Mouse (Mus musculus) heart, embryonic 15.5 days (tissue): ENCODE results near the gene Cars2. TPM values are rescaled to one million over a fixed set of nuclear protein-coding genes. Genes with fewer than 3 reads are reported as not detected.
"Not testable (repeated sequence)": the region's sequence is repeated elsewhere in the genome, so short reads cannot be mapped to it uniquely, and the experiment has no call there.

Experiments
- ATAC-seq: fragments of 200-750 bp; cut with Nextera tagmentation; replicated peaks from 2 replicates; pipeline ENCODE4 v1.8.0; 2017; ENCODE audit warnings: low read depth, moderate TSS enrichment; ENCODE audit not compliant: insufficient number of reproducible peaks, insufficient read depth, low FRiP score
- H3K27ac ChIP-seq: fragments of 300-500 bp; sonication (generic); 2 replicates; pipeline ENCODE4 v1.5.1; 2015; ENCODE audit warnings: mild to moderate bottlenecking, inconsistent platforms
- H3K27me3 ChIP-seq: fragments of 300-500 bp; sonication (generic); 2 replicates; pipeline ENCODE4 v1.6.1; 2015; ENCODE audit warnings: inconsistent platforms
- H3K36me3 ChIP-seq: fragments of 300-500 bp; sonication (generic); 2 replicates; pipeline ENCODE4 v1.6.1; 2015; ENCODE audit warnings: mild to moderate bottlenecking, inconsistent platforms
- H3K4me1 ChIP-seq: fragments of 300-500 bp; sonication (generic); replicated peaks from 2 replicates; pipeline ENCODE4 v1.6.1; 2015; ENCODE audit warnings: inconsistent platforms
- H3K4me2 ChIP-seq: fragments of 300-500 bp; sonication (generic); 2 replicates; pipeline ENCODE4 v1.6.1; 2015; ENCODE audit warnings: inconsistent platforms, mild to moderate bottlenecking, moderate library complexity
- H3K4me3 ChIP-seq: fragments of 300-500 bp; sonication (generic); 2 replicates; pipeline ENCODE4 v1.5.1; 2015; ENCODE audit warnings: mild to moderate bottlenecking, inconsistent platforms
- H3K9ac ChIP-seq: fragments of 300-500 bp; sonication (generic); 2 replicates; pipeline ENCODE4 v1.6.1; 2015; ENCODE audit warnings: mild to moderate bottlenecking, inconsistent platforms
- H3K9me3 ChIP-seq: fragments of 300-500 bp; sonication (generic); replicated peaks from 2 replicates; pipeline ENCODE4 v1.6.1; 2016; ENCODE audit warnings: inconsistent platforms
- whole genome bisulfite sequencing: fragments of 180-500 bp; shearing (Covaris S2); methylation state at CpG from one replicate; pipeline ENCODE4 v1.1.7; 2015; ENCODE audit warnings: mixed read lengths; 5-methylcytosine and 5-hydroxymethylcytosine counted together
- polyA plus RNA-seq: library from polyadenylated mRNA; unstranded; fragments of >200 nt; fragmentation: Nextera tagmentation; extraction: Ambion mirVana; gene quantifications from 2 replicates; pipeline ENCODE4 v1.2.1, GENCODE M21; 2015

Gene Cars2
- polyA plus RNA-seq, 1 experiment from 2014 or later: 26.2 TPM

- no peak overlapping the region for H3K27ac ChIP-seq
- WGBS: 93% methylated on average over 4 of the region's 4 CpGs
- ATAC-seq: no peak
These were observed 20.2 kb upstream of the Cars2 start for GRCm38 (mm10) chr8:11570742-11571141.

GRCm38 (mm10) chr8:11569260-11570097 is 18.9 kb upstream of the Cars2 start:
- Histone ChIP-seq H3K27ac (no peak overlapping the region), H3K27me3 (no peaks in the 10 kb centered on the region), H3K9me3 (no peaks in the 10 kb centered on the region), H3K4me1 (peaks cover 5% of the 10 kb centered on the region; the same call in 1 of the 2 replicates), H3K9ac (no peak overlapping the region), H3K4me2 (no peak overlapping the region), H3K36me3 (peaks cover 17% of the 10 kb centered on the region; the same call in 1 of the 2 replicates), H3K4me3 (no peak overlapping the region)
- WGBS: 77% methylated on average over 22 of the region's 22 CpGs
- ATAC-seq: no peak

More at GRCm38 (mm10) chr8:11570742-11571141, 20.2 kb upstream of the Cars2 start:
- Histone ChIP-seq H3K4me3 (no peak overlapping the region), H3K9ac (no peak overlapping the region), H3K27me3 (no peaks in the 10 kb centered on the region), H3K4me1 (peaks cover 9% of the 10 kb centered on the region; the same call in 1 of the 2 replicates), H3K9me3 (no peaks in the 10 kb centered on the region), H3K4me2 (no peak overlapping the region), H3K36me3 (peaks cover 8% of the 10 kb centered on the region; the same call in 1 of the 2 replicates)

- H3K27me3 ChIP-seq, ATAC-seq, H3K27ac ChIP-seq, H3K9me3 ChIP-seq, H3K9ac ChIP-seq, H3K4me1 ChIP-seq, H3K4me2 ChIP-seq, H3K4me3 ChIP-seq: not testable (repeated sequence)
- H3K36me3 ChIP-seq: peaks cover 22% of the 10 kb centered on the region
- 95% methylated on average over 2 of the region's 2 CpGs for WGBS
These were observed 17.6 kb upstream of the Cars2 start for GRCm38 (mm10) chr8:11568193-11568592.

GRCm38 (mm10) chr8:11564721-11565120 is 14.1 kb upstream of the Cars2 start:
- 91% methylated on average over 7 of the region's 7 CpGs for WGBS
- Histone ChIP-seq H3K36me3 (peaks cover 36% of the 10 kb centered on the region), H3K4me1 (peaks cover 10% of the 10 kb centered on the region), H3K9me3 (no peaks in the 10 kb centered on the region), H3K27ac (no peak overlapping the region), H3K4me3 (no peak overlapping the region), H3K27me3 (no peaks in the 10 kb centered on the region), H3K9ac (no peak overlapping the region), H3K4me2 (no peak overlapping the region)
- no peak for ATAC-seq

- Histone ChIP-seq H3K4me3 (no peak overlapping the region), H3K36me3 (peaks cover 36% of the 10 kb centered on the region), H3K9ac (no peak overlapping the region), H3K4me1 (peaks cover 15% of the 10 kb centered on the region), H3K9me3 (no peaks in the 10 kb centered on the region), H3K4me2 (no peak overlapping the region), H3K27me3 (no peaks in the 10 kb centered on the region), H3K27ac (no peak overlapping the region)
- ATAC-seq: no peak
- 91% methylated on average over 5 of the region's 5 CpGs for WGBS
These were observed 13.7 kb upstream of the Cars2 start for GRCm38 (mm10) chr8:11564236-11564635.

DNA sequence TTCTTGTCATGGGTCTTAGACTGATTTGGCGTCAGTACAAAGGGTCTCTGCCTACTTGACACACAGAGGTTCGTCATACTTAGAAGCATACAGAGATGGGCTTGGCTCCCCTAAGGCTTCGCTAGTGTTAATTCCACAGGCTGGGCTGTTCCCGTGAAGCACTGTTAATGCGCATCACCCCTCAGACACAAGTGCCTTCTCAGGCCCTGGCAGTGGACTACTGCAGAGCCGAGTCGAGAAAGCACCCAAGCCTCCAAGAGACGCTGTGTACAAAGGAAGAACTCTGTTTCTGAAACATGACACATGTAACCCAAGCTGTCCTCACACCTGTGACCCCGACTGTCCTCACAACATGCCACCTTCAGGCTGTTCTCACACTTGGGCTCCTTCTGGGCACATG is 9.6 kb upstream of the Cars2 start:
- no peak overlapping the region for H3K4me2 ChIP-seq
- no peak overlapping the region for H3K9ac ChIP-seq
- no peaks in the 10 kb centered on the region for H3K9me3 ChIP-seq
- no peak for ATAC-seq
- 75% methylated on average over 9 of the region's 9 CpGs for WGBS
- H3K27ac ChIP-seq: no peak overlapping the region
- peaks cover 25% of the 10 kb centered on the region for H3K36me3 ChIP-seq
- H3K4me1 ChIP-seq: peaks cover 21% of the 10 kb centered on the region
- no peaks in the 10 kb centered on the region for H3K27me3 ChIP-seq
- H3K4me3 ChIP-seq: no peak overlapping the region

- Histone ChIP-seq H3K4me3 (peak overlapping the region; percentile 98), H3K9ac (peak overlapping the region; percentile 68; the same call in 1 of the 2 replicates), H3K4me1 (peaks cover 17% of the 10 kb centered on the region), H3K36me3 (peaks cover 19% of the 10 kb centered on the region), H3K27ac (no peak overlapping the region), H3K9me3 (no peaks in the 10 kb centered on the region), H3K27me3 (no peaks in the 10 kb centered on the region), H3K4me2 (peak overlapping the region; percentile 59)
- WGBS: 54% methylated on average over 3 of the region's 3 CpGs
- ATAC-seq: no peak
These were observed 8.9 kb upstream of the Cars2 start for GRCm38 (mm10) chr8:11559511-11559910.

GRCm38 (mm10) chr8:11557768-11558629 is 7.4 kb upstream of the Cars2 start:
- Histone ChIP-seq H3K4me2 (peak overlapping the region; percentile 91), H3K27ac (peak overlapping the region; percentile 100), H3K4me1 (peaks cover 27% of the 10 kb centered on the region), H3K9ac (peak overlapping the region; percentile 97), H3K27me3 (no peaks in the 10 kb centered on the region), H3K36me3 (peaks cover 14% of the 10 kb centered on the region), H3K4me3 (peak overlapping the region; percentile 98), H3K9me3 (no peaks in the 10 kb centered on the region)
- under 1% methylated on average over 66 of the region's 67 CpGs for WGBS
- ATAC-seq: peak; percentile 77

- no peaks in the 10 kb centered on the region for H3K27me3 ChIP-seq
- peak overlapping the region; percentile 97 for H3K9ac ChIP-seq
- peaks cover 27% of the 10 kb centered on the region for H3K4me1 ChIP-seq
- H3K4me2 ChIP-seq: peak overlapping the region; percentile 91
- peak overlapping the region; percentile 100 for H3K27ac ChIP-seq
- H3K4me3 ChIP-seq: peak overlapping the region; percentile 98
- ATAC-seq: no peak
- no peaks in the 10 kb centered on the region for H3K9me3 ChIP-seq
- WGBS: 0% methylated on average over 32 of the region's 32 CpGs
- H3K36me3 ChIP-seq: peaks cover 14% of the 10 kb centered on the region
These were observed 6.8 kb upstream of the Cars2 start for GRCm38 (mm10) chr8:11557424-11557767.

DNA sequence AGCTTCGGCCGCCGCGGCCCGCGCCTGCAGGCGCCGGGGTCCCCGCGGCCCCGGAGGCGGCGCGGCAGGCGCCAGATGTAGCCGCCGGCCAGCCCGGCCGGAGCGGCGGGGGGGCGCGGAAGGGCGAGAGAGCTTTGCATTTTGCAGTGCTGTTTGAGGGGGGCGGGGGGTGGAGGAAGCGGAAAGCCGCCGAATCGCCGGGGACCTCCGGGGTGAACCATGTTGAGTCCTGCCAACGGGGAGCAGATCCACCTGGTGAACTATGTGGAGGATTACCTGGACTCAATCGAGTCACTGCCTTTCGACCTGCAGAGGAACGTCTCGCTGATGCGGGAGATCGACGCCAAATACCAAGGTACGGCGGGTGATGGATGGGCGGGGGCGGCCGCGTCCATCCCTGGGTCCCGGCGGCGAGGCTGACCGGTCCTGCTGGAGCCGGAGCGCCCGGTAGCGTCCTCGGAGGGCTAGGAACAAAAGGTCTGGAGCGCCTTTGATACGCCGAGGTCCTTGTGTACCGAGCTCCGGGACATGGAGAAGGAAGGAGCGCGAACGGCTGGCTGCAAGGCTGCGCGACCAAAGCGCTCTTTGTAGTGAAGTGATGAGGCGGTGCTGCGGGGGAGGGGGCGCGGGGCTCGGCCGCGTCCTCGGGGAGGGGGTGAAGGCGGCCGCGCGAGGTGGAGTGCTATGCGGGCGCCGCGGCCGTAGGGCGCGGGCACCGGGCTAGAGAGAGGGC is 6.3 kb upstream of the Cars2 start:
- Histone ChIP-seq H3K4me3 (peak overlapping the region; percentile 98), H3K27ac (peak overlapping the region; percentile 100), H3K27me3 (no peaks in the 10 kb centered on the region), H3K9ac (peak overlapping the region; percentile 97), H3K4me1 (peaks cover 27% of the 10 kb centered on the region), H3K36me3 (peaks cover 9% of the 10 kb centered on the region), H3K4me2 (peak overlapping the region; percentile 91), H3K9me3 (no peaks in the 10 kb centered on the region)
- no peak for ATAC-seq
- WGBS: under 1% methylated on average over 81 of the region's 85 CpGs
